Mouse (Mus musculus) stomach, embryonic 16.5 days (tissue): Measurements from ENCODE around the gene Tmprss9. TPM values are rescaled to one million over a fixed set of nuclear protein-coding genes. Genes with fewer than 3 reads are reported as not detected.

Experiments
- ATAC-seq: fragments of 200-750 bp; cut with Nextera tagmentation; 2 replicates; pipeline ENCODE4 v1.8.0; 2017; ENCODE audit warnings: moderate number of reproducible peaks, moderate TSS enrichment; ENCODE audit not compliant: insufficient read depth, low FRiP score
- H3K27ac ChIP-seq: fragments of 300-500 bp; sonication (generic); 2 replicates; pipeline ENCODE4 v1.5.1; 2014; ENCODE audit warnings: low read length
- H3K27me3 ChIP-seq: fragments of 300-500 bp; sonication (generic); 2 replicates; pipeline ENCODE4 v1.6.1; 2014; ENCODE audit warnings: low read length, control low read depth, mixed read lengths; ENCODE audit not compliant: control insufficient read depth, insufficient read depth
- H3K36me3 ChIP-seq: fragments of 300-500 bp; sonication (generic); 2 replicates; pipeline ENCODE4 v1.6.1; 2014; ENCODE audit warnings: low read length; ENCODE audit not compliant: control insufficient read depth, insufficient read depth
- H3K4me1 ChIP-seq: fragments of 300-500 bp; sonication (generic); 2 replicates; pipeline ENCODE4 v1.6.1; 2014; ENCODE audit warnings: low read length, control low read depth, mixed read lengths; ENCODE audit not compliant: control insufficient read depth, insufficient read depth
- H3K4me2 ChIP-seq: fragments of 300-500 bp; sonication (generic); 2 replicates; pipeline ENCODE4 v1.6.1; 2014; ENCODE audit warnings: low read depth, low read length, mixed read lengths
- H3K4me3 ChIP-seq: fragments of 300-500 bp; sonication (generic); replicated peaks from 2 replicates; pipeline ENCODE4 v1.5.1; 2014; ENCODE audit warnings: mild to moderate bottlenecking, low read length
- H3K9ac ChIP-seq: fragments of 300-500 bp; sonication (generic); 2 replicates; pipeline ENCODE4 v1.6.1; 2014; ENCODE audit warnings: low read length
- H3K9me3 ChIP-seq: fragments of 300-500 bp; sonication (generic); replicated peaks from 2 replicates; pipeline ENCODE4 v1.6.1; 2016; ENCODE audit warnings: low read length, control low read depth; ENCODE audit not compliant: control insufficient read depth
- WGBS: fragments of 180-500 bp; shearing (Covaris S2); extraction: QIAGEN DNeasy Blood & Tissue Kit; methylation state at CpG from one replicate; pipeline ENCODE4 v1.1.7; 2014; 5-methylcytosine and 5-hydroxymethylcytosine counted together
- polyA plus RNA-seq: library from polyadenylated mRNA; unstranded; fragments of >200 nt; fragmentation: Nextera tagmentation; extraction: Ambion mirVana; gene quantifications from 2 replicates; pipeline ENCODE4 v1.2.1, GENCODE M21; 2015

Tmprss9 gene
- polyA plus RNA-seq, 1 experiment from 2014 or later: not detected

- Histone ChIP-seq H3K4me3 (no peak overlapping the region), H3K9me3 (no peaks in the 10 kb centered on the region), H3K9ac (no peak overlapping the region), H3K36me3 (peaks cover 5% of the 10 kb centered on the region; the same call in 1 of the 2 replicates), H3K4me2 (no peak overlapping the region), H3K27ac (no peak overlapping the region), H3K4me1 (no peaks in the 10 kb centered on the region), H3K27me3 (no peaks in the 10 kb centered on the region)
- 77% methylated on average over 4 of the region's 6 CpGs for WGBS
- no peak for ATAC-seq
Observed at GRCm38 (mm10) chr10:80870993-80871392, 655 bp upstream of the Tmprss9 start.

DNA sequence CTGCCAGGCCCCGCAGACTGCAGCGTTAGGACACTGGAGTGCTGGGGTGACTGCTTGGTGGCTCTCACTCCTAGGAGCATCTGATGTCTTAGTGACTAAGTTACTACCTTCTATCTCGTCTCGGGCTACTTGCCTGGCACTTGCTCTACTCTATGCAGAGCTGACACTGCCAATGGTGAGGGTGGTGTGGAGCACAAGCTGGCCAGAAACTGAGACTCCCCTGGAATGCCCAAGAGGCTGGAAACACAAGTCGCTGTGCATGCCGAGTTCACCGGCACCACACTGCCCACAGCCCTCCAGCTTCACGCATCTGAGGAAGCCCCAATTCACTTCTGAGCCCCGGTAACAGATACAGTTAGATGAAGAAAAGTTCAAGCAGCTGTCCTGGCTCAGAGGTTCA, 2.4 kb downstream of the Tmprss9 start:
- H3K27me3 ChIP-seq: no peaks in the 10 kb centered on the region
- no peak overlapping the region for H3K4me3 ChIP-seq
- H3K4me2 ChIP-seq: no peak overlapping the region
- 79% methylated on average over 9 of the region's 9 CpGs for WGBS
- no peaks in the 10 kb centered on the region for H3K9me3 ChIP-seq
- no peaks in the 10 kb centered on the region for H3K4me1 ChIP-seq
- no peak for ATAC-seq
- H3K9ac ChIP-seq: no peak overlapping the region
- H3K36me3 ChIP-seq: no peaks in the 10 kb centered on the region
- H3K27ac ChIP-seq: no peak overlapping the region

GRCm38 (mm10) chr10:80876028-80876427, 4.4 kb downstream of the Tmprss9 start:
- 25% methylated on average over 5 of the region's 5 CpGs for WGBS
- H3K9me3 ChIP-seq: no peaks in the 10 kb centered on the region
- no peak overlapping the region for H3K4me3 ChIP-seq
- no peak for ATAC-seq
- H3K27me3 ChIP-seq: no peaks in the 10 kb centered on the region
- no peaks in the 10 kb centered on the region for H3K4me1 ChIP-seq
- no peak overlapping the region for H3K4me2 ChIP-seq
- H3K36me3 ChIP-seq: no peaks in the 10 kb centered on the region
- H3K9ac ChIP-seq: no peak overlapping the region
- H3K27ac ChIP-seq: no peak overlapping the region

DNA sequence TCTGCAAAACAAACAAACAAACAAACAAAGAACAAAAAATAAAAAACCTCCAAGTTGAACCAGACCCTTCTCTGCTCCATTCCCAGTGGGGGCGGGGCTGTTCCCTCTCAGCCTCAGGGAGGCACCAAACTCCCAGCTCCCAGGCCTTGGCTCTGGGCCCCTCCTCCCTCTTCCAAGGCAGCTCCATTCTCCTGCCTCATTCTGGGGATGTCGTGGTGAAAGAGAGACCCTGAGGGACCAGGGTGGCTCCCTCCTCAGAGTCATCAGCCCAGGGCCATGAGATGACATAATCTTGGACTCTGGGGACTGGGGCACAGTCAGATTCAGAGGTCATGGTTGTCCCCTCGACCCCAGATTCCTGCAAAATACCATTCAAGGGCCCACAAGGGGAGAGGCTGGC, 4.9 kb downstream of the Tmprss9 start:
- no peaks in the 10 kb centered on the region for H3K4me1 ChIP-seq
- no peaks in the 10 kb centered on the region for H3K9me3 ChIP-seq
- no peak for ATAC-seq
- H3K4me2 ChIP-seq: no peak overlapping the region
- 0 out of 2 replicates have a peak overlapping the region, but pooled peaks have one; percentile 8 for H3K9ac ChIP-seq
- H3K4me3 ChIP-seq: no peak overlapping the region
- 36% methylated on average over 3 of the region's 3 CpGs for WGBS
- no peak overlapping the region for H3K27ac ChIP-seq
- H3K27me3 ChIP-seq: no peaks in the 10 kb centered on the region
- no peaks in the 10 kb centered on the region for H3K36me3 ChIP-seq

GRCm38 (mm10) chr10:80880131-80880641, 8.5 kb downstream of the Tmprss9 start:
- no peak overlapping the region for H3K9ac ChIP-seq
- 10% methylated on average over 5 of the region's 5 CpGs for WGBS
- no peak overlapping the region for H3K4me2 ChIP-seq
- H3K27me3 ChIP-seq: no peaks in the 10 kb centered on the region
- H3K27ac ChIP-seq: no peak overlapping the region
- peak; percentile 16; the same call in 1 of the 2 replicates for ATAC-seq
- H3K4me1 ChIP-seq: no peaks in the 10 kb centered on the region
- H3K9me3 ChIP-seq: no peaks in the 10 kb centered on the region
- no peak overlapping the region for H3K4me3 ChIP-seq
- H3K36me3 ChIP-seq: no peaks in the 10 kb centered on the region

DNA sequence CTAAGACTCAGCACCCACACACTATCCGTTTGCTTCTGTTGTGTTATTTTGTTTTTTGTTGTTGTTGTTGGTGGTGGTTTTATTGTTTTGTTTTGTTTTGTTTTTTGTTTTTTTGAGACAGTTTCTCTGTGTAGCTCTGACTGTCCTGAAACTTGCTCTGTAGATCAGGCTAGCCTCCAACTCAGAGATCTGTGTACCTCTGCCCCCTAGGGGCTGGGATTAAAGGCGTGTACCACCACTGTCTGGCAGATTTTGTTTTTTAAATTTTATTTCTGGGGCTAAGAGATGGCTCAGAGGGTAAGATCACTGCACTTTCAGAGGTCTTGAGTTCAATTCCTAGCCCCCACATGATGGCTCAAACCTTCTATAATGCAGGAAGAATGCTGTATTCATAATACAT, 9.3 kb downstream of the Tmprss9 start:
- Histone ChIP-seq H3K36me3 (no peaks in the 10 kb centered on the region), H3K27ac (no peak overlapping the region), H3K4me2 (no peak overlapping the region), H3K4me3 (no peak overlapping the region), H3K27me3 (no peaks in the 10 kb centered on the region), H3K4me1 (no peaks in the 10 kb centered on the region), H3K9ac (no peak overlapping the region), H3K9me3 (no peaks in the 10 kb centered on the region)
- WGBS: 77% methylated on average over 2 of the region's 2 CpGs
- no peak for ATAC-seq

- WGBS: 22% methylated on average over 10 of the region's 10 CpGs
- Histone ChIP-seq H3K27ac (no peak overlapping the region), H3K4me2 (no peak overlapping the region), H3K9me3 (no peaks in the 10 kb centered on the region), H3K9ac (no peak overlapping the region), H3K36me3 (no peaks in the 10 kb centered on the region), H3K4me1 (no peaks in the 10 kb centered on the region), H3K27me3 (no peaks in the 10 kb centered on the region), H3K4me3 (no peak overlapping the region)
- ATAC-seq: no peak
Observed at GRCm38 (mm10) chr10:80881301-80881700, 9.7 kb downstream of the Tmprss9 start.

GRCm38 (mm10) chr10:80887181-80887580, 15.5 kb downstream of the Tmprss9 start:
- H3K27me3 ChIP-seq: 0 out of 2 replicates have a peak, but pooled peaks cover 4% of the 10 kb centered on the region
- no peaks in the 10 kb centered on the region for H3K36me3 ChIP-seq
- H3K4me2 ChIP-seq: no peak overlapping the region
- H3K27ac ChIP-seq: no peak overlapping the region
- H3K9ac ChIP-seq: no peak overlapping the region
- no peak overlapping the region for H3K4me3 ChIP-seq
- no peaks in the 10 kb centered on the region for H3K4me1 ChIP-seq
- no peak for ATAC-seq
- WGBS: 49% methylated on average over 11 of the region's 11 CpGs
- no peaks in the 10 kb centered on the region for H3K9me3 ChIP-seq

- no peaks in the 10 kb centered on the region for H3K9me3 ChIP-seq
- no peak overlapping the region for H3K4me2 ChIP-seq
- 88% methylated on average over 7 of the region's 7 CpGs for WGBS
- H3K27me3 ChIP-seq: no peaks in the 10 kb centered on the region
- H3K9ac ChIP-seq: no peak overlapping the region
- H3K4me1 ChIP-seq: peaks cover 12% of the 10 kb centered on the region
- no peak for ATAC-seq
- H3K27ac ChIP-seq: no peak overlapping the region
- no peaks in the 10 kb centered on the region for H3K36me3 ChIP-seq
- no peak overlapping the region for H3K4me3 ChIP-seq
Observed at GRCm38 (mm10) chr10:80895100-80895499, 23.5 kb downstream of the Tmprss9 start.
